Mouse (Mus musculus) heart, postnatal 0 days (tissue): ENCODE results near the gene Tmem150a. TPM values are rescaled to one million over a fixed set of nuclear protein-coding genes. Genes with fewer than 3 reads are reported as not detected.
A peak's percentile ranks its signal among the peaks of the same experiment; 100 is the strongest.

Experiments used
- ATAC-seq: fragments of 200-750 bp; cut with Nextera tagmentation; 2 replicates; pipeline ENCODE4 v1.8.0; 2017; ENCODE audit warnings: low read depth, moderate number of reproducible peaks, moderate library complexity; ENCODE audit not compliant: insufficient read depth
- DNase-seq: peaks from one replicate; pipeline ENCODE4 v3.0.0-alpha.2; 2016; ENCODE audit warnings: low spot score
- H3K27ac ChIP-seq: fragments of 300-500 bp; sonication (generic); 2 replicates; pipeline ENCODE4 v1.5.1; 2014; ENCODE audit warnings: low read depth, mild to moderate bottlenecking
- H3K27me3 ChIP-seq: fragments of 300-500 bp; sonication (generic); 2 replicates; pipeline ENCODE4 v1.6.1; 2014; ENCODE audit warnings: low read length, mixed read lengths; ENCODE audit not compliant: control insufficient read depth, insufficient read depth
- H3K36me3 ChIP-seq: fragments of 300-500 bp; sonication (generic); replicated peaks from 2 replicates; pipeline ENCODE4 v1.6.1; 2014; ENCODE audit warnings: low read length, mixed read lengths; ENCODE audit not compliant: control insufficient read depth, insufficient read depth
- H3K4me1 ChIP-seq: fragments of 300-500 bp; sonication (generic); 2 replicates; pipeline ENCODE4 v1.6.1; 2014; ENCODE audit warnings: antibody characterized with exemption; ENCODE audit not compliant: control insufficient read depth, insufficient read depth
- H3K4me2 ChIP-seq: fragments of 300-500 bp; sonication (generic); 2 replicates; pipeline ENCODE4 v1.6.1; 2014; ENCODE audit warnings: low read depth, mild to moderate bottlenecking, low read length, moderate library complexity
- H3K4me3 ChIP-seq: fragments of 300-500 bp; sonication (generic); 2 replicates; pipeline ENCODE4 v1.5.1; 2014; ENCODE audit warnings: low read depth, low read length
- H3K9ac ChIP-seq: fragments of 300-500 bp; sonication (generic); replicated peaks from 2 replicates; pipeline ENCODE4 v1.6.1; 2014; ENCODE audit warnings: low read depth, low read length, mixed read lengths
- H3K9me3 ChIP-seq: fragments of 300-500 bp; sonication (generic); replicated peaks from 2 replicates; pipeline ENCODE4 v1.6.1; 2016; ENCODE audit warnings: low read length; ENCODE audit not compliant: control insufficient read depth
- CTCF ChIP-seq: IDR thresholded peaks from 2 replicates; pipeline ENCODE4 v1.5.1; 2016; ENCODE audit warnings: antibody characterized with exemption, control low read depth, low read depth
- EP300 ChIP-seq: IDR thresholded peaks from 2 replicates; pipeline ENCODE4 v1.6.1; 2016; ENCODE audit warnings: antibody characterized with exemption, low read depth
- WGBS: fragments of 180-500 bp; shearing (Covaris S2); extraction: QIAGEN DNeasy Blood & Tissue Kit; methylation state at CpG from one replicate; pipeline ENCODE4 v1.1.7; 2014; 5-methylcytosine and 5-hydroxymethylcytosine counted together
- polyA plus RNA-seq: library from polyadenylated mRNA; unstranded; fragments of >200 nt; fragmentation: Nextera tagmentation; extraction: Ambion mirVana; gene quantifications from 2 replicates; pipeline ENCODE4 v1.2.1, GENCODE M21; 2015
- total RNA-seq: library from RNA; depleted of rRNA; stranded (reverse); fragments of >200 nt; gene quantifications from 2 replicates; pipeline ENCODE4 v1.2.3, GENCODE M21; 2014; ENCODE audit warnings: low replicate concordance

The Tmem150a gene
- total and polyA plus RNA-seq, 2 experiments from 2014 or later, result 8.0 to 23.2 TPM

GRCm38 (mm10) chr6:72359343-72359742, 4.1 kb downstream of the Tmem150a start:
- DNase-seq (no peak), ATAC-seq (no peak)
- peaks cover 21% of the 10 kb centered on the region for H3K36me3 ChIP-seq
- no peak overlapping the region for H3K9ac ChIP-seq
- no peak overlapping the region for H3K4me3 ChIP-seq
- H3K27ac ChIP-seq, result no peak overlapping the region
- no peak for TF ChIP-seq EP300
- no peak for TF ChIP-seq CTCF
- H3K4me1 ChIP-seq, result peaks cover 19% of the 10 kb centered on the region
- 51% methylated on average over 2 of the region's 2 CpGs for WGBS
- no peaks in the 10 kb centered on the region for H3K27me3 ChIP-seq
- no peak overlapping the region for H3K4me2 ChIP-seq
- no peaks in the 10 kb centered on the region for H3K9me3 ChIP-seq

GRCm38 (mm10) chr6:72359891-72360598, 4.8 kb downstream of the Tmem150a start:
- H3K4me1 ChIP-seq, result peaks cover 14% of the 10 kb centered on the region
- H3K27me3 ChIP-seq, result no peaks in the 10 kb centered on the region
- no peak for ATAC-seq
- no peak overlapping the region for H3K27ac ChIP-seq
- TF ChIP-seq EP300, result no peak
- TF ChIP-seq CTCF, result no peak
- no peak overlapping the region for H3K9ac ChIP-seq
- 80% methylated on average over 11 of the region's 11 CpGs for WGBS
- no peak overlapping the region for H3K4me3 ChIP-seq
- no peaks in the 10 kb centered on the region for H3K9me3 ChIP-seq
- no peak for DNase-seq
- peaks cover 21% of the 10 kb centered on the region for H3K36me3 ChIP-seq
- no peak overlapping the region for H3K4me2 ChIP-seq

DNA sequence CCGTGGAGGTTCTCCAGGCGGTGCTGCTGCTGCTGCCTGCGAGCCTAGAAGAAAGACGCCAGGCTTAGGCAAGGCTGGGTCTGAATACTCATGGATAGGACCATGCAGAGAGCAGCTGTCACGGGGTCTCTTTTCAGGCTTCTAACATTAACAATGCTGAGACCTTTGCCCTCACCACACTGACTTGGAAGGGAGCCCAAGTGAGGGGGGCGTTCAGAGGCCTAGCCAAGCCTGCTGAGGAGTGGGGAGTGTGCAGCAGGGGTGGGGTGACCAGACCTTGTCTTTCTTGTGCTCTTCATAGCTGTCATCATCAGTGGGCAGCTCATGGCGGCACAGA, 5.3 kb downstream of the Tmem150a start:
- TF ChIP-seq EP300 (no peak), CTCF (no peak)
- Histone ChIP-seq H3K9ac (no peak overlapping the region), H3K36me3 (peaks cover 21% of the 10 kb centered on the region), H3K27ac (no peak overlapping the region), H3K4me3 (no peak overlapping the region), H3K4me1 (peaks cover 14% of the 10 kb centered on the region), H3K4me2 (no peak overlapping the region), H3K27me3 (no peaks in the 10 kb centered on the region), H3K9me3 (no peaks in the 10 kb centered on the region)
- WGBS, result 65% methylated on average over 7 of the region's 7 CpGs
- no peak for DNase-seq
- ATAC-seq, result no peak

- peak overlapping the region; percentile 73 for H3K4me3 ChIP-seq
- no peaks in the 10 kb centered on the region for H3K9me3 ChIP-seq
- H3K27me3 ChIP-seq, result no peaks in the 10 kb centered on the region
- H3K36me3 ChIP-seq, result peaks cover 21% of the 10 kb centered on the region
- H3K4me1 ChIP-seq, result peaks cover 12% of the 10 kb centered on the region
- ATAC-seq, result no peak
- no peak for TF ChIP-seq EP300
- no peak for TF ChIP-seq CTCF
- 20% methylated on average over 5 of the region's 5 CpGs for WGBS
- peak overlapping the region; percentile 70 for H3K9ac ChIP-seq
- H3K27ac ChIP-seq, result no peak overlapping the region
- peak overlapping the region; percentile 85 for H3K4me2 ChIP-seq
- no peak for DNase-seq
Measured at GRCm38 (mm10) chr6:72361121-72361551, 5.9 kb downstream of the Tmem150a start.

DNA sequence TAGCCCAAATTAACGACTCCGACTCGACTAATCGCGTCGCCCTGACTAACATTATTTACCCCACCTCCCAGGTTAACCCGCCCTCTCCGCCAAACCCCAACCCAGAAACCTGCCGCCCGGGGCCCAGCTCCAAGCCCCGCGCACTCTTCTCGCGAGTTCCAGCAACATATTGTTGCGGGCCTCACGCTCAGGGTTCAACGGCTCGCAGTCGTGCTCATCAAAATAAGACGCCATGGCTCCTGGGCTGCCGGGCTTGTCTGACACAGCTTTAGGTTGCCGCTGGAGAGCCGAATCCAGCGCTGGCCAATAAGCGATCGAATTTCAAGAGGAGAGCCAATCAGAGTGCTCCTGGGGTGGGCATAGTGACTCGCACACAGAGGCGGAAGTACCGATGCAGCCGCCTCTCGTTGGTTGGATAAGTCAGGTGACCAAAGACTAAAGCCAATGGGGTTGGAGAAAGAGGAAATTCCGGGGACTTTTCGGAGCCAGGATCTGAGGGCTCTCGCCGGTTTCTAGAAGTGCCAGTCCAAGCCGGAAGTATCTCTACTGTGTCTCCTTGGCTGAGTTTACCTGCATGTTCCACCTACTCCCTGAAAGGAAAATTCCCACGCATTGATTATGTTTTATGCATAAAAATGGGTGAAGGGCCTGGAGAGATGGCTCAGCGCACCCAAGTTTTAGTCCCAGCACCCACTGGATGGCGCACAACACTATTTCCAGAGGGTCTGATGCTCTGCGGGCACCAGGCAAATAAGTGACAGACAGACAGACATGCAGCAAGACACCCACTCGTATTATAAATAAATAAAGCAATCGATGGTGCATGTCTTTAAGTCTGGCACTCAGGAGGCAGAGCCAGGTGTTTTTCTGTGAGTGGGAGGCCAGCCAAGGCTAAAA, 7.1 kb downstream of the Tmem150a start:
- Histone ChIP-seq H3K36me3 (peaks cover 21% of the 10 kb centered on the region), H3K4me3 (peak overlapping the region; percentile 73), H3K4me2 (peak overlapping the region; percentile 85), H3K27ac (peak overlapping the region; percentile 77), H3K27me3 (no peaks in the 10 kb centered on the region), H3K4me1 (peaks cover 9% of the 10 kb centered on the region), H3K9ac (peak overlapping the region; percentile 70), H3K9me3 (no peaks in the 10 kb centered on the region)
- peak; percentile 87 for TF ChIP-seq EP300
- peak; percentile 41 for TF ChIP-seq CTCF
- peak; percentile 99 for ATAC-seq
- WGBS, result under 1% methylated on average over 42 of the region's 42 CpGs
- DNase-seq, result peak; percentile 98
